Mouse (Mus musculus): ENCODE measurements around the gene Rdm1. TPM values are rescaled to one million over a fixed set of nuclear protein-coding genes. Genes with fewer than 3 reads are reported as not detected.

The Rdm1 gene
- polyA plus RNA-seq, 1 experiment from 2014 or later: 47.5 TPM

- 67% methylated on average over 12 of the region's 12 CpGs for WGBS
- ATAC-seq (ENCODE audit: insufficient number of reproducible peaks, insufficient read depth, low FRiP score, low read depth): no peak
Observed at GRCm38 (mm10) chr11:101677655-101678054, 50.7 kb downstream of the Rdm1 start.

DNA sequence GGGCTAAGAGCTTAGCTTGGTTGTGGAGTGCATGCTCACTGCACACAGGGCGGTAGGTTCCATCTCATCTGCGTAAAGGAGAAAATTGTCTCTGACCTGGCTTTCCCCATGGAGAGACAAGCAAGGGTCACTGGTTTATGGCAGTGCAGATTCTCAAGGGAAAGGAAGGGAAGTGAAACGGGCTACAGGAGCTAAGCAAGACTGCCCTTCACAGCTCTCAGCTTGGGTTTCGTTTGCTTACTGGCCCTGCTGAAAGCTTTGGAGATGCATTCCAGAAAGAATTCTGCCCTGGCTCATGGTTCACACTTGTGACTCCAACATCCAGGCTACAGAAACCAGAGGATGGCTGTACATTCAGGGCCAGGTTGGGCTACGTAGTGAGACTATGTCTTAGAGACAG is 51.8 kb downstream of the Rdm1 start:
- Histone ChIP-seq H3K4me3 (ENCODE audit: low read depth, low read length) (no peak overlapping the region), H3K27me3 (ENCODE audit: control insufficient read depth, insufficient read depth, low read length) (no peaks in the 10 kb centered on the region), H3K36me3 (ENCODE audit: control insufficient read depth, insufficient read depth, low read length) (no peaks in the 10 kb centered on the region), H3K9me3 (ENCODE audit: control insufficient read depth, low read depth, low read length) (no peaks in the 10 kb centered on the region), H3K9ac (replicated peaks; ENCODE audit: low read depth, low read length) (no peak overlapping the region), H3K4me2 (replicated peaks; ENCODE audit: low read depth, low read length) (no peak overlapping the region), H3K4me1 (ENCODE audit: control insufficient read depth, insufficient read depth, low read length) (0 out of 2 replicates have a peak, but pooled peaks cover 5% of the 10 kb centered on the region), H3K27ac (ENCODE audit: low read length) (no peak overlapping the region)
- ATAC-seq (ENCODE audit: insufficient number of reproducible peaks, insufficient read depth, low FRiP score, low read depth): no peak
- 69% methylated on average over 5 of the region's 5 CpGs for WGBS

More at GRCm38 (mm10) chr11:101677655-101678054, 50.7 kb downstream of the Rdm1 start:
- H3K9me3 ChIP-seq (ENCODE audit: control insufficient read depth, low read depth, low read length): no peaks in the 10 kb centered on the region
- no peak overlapping the region for H3K9ac ChIP-seq (replicated peaks; ENCODE audit: low read depth, low read length)
- no peaks in the 10 kb centered on the region for H3K36me3 ChIP-seq (ENCODE audit: control insufficient read depth, insufficient read depth, low read length)
- H3K4me1 ChIP-seq (ENCODE audit: control insufficient read depth, insufficient read depth, low read length): 0 out of 2 replicates have a peak, but pooled peaks cover 5% of the 10 kb centered on the region
- no peak overlapping the region for H3K27ac ChIP-seq (ENCODE audit: low read length)
- H3K27me3 ChIP-seq (ENCODE audit: control insufficient read depth, insufficient read depth, low read length): no peaks in the 10 kb centered on the region
- no peak overlapping the region for H3K4me2 ChIP-seq (replicated peaks; ENCODE audit: low read depth, low read length)
- H3K4me3 ChIP-seq (ENCODE audit: low read depth, low read length): no peak overlapping the region

- 50% methylated on average over 7 of the region's 7 CpGs for WGBS
- Histone ChIP-seq H3K36me3 (ENCODE audit: control insufficient read depth, insufficient read depth, low read length) (no peaks in the 10 kb centered on the region), H3K9ac (replicated peaks; ENCODE audit: low read depth, low read length) (no peak overlapping the region), H3K4me3 (ENCODE audit: low read depth, low read length) (no peak overlapping the region), H3K27ac (ENCODE audit: low read length) (no peak overlapping the region), H3K4me1 (ENCODE audit: control insufficient read depth, insufficient read depth, low read length) (0 out of 2 replicates have a peak, but pooled peaks cover 5% of the 10 kb centered on the region), H3K4me2 (replicated peaks; ENCODE audit: low read depth, low read length) (no peak overlapping the region), H3K27me3 (ENCODE audit: control insufficient read depth, insufficient read depth, low read length) (no peaks in the 10 kb centered on the region), H3K9me3 (ENCODE audit: control insufficient read depth, low read depth, low read length) (no peaks in the 10 kb centered on the region)
- no peak for ATAC-seq (ENCODE audit: insufficient number of reproducible peaks, insufficient read depth, low FRiP score, low read depth)
Observed at GRCm38 (mm10) chr11:101679907-101680306, 52.9 kb downstream of the Rdm1 start.

DNA sequence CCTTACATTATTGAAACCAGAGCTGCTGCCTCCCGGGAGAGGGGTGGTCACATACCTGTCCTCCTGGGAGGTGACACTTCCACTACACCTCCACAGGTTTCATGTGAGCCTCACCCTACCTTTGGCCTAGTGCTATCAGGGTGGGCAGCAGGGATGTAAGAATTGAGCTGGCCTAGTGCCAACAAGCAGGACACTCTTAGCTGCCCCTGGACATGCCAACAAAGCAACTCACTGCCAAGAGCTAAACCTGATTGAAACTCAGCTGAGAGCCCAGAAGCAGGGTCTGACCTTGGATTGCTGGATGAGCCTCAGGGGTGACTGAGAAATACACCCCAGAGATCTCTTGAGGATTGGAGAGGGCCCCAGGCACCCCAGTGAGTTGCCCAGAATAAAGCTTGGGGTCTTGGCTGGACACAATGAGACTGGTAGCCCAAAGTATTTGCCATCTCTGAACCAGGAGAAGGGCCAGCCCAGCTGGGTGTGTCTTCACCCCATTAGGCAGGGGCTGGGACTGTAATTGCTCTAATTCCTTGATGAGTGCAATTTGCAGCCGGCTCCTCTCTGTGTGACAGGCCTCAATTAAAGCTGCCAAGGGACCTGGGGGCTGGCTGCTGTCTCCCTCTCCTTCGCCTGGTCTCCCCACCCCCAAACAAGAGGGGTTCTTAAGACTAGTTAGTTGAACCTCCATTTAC is 53.8 kb downstream of the Rdm1 start:
- ATAC-seq (ENCODE audit: insufficient number of reproducible peaks, insufficient read depth, low FRiP score, low read depth): no peak
- WGBS: 51% methylated on average over 3 of the region's 3 CpGs
- Histone ChIP-seq H3K9ac (replicated peaks; ENCODE audit: low read depth, low read length) (no peak overlapping the region), H3K4me2 (replicated peaks; ENCODE audit: low read depth, low read length) (no peak overlapping the region), H3K27ac (ENCODE audit: low read length) (no peak overlapping the region), H3K9me3 (ENCODE audit: control insufficient read depth, low read depth, low read length) (no peaks in the 10 kb centered on the region), H3K4me3 (ENCODE audit: low read depth, low read length) (no peak overlapping the region), H3K4me1 (ENCODE audit: control insufficient read depth, insufficient read depth, low read length) (0 out of 2 replicates have a peak, but pooled peaks cover 5% of the 10 kb centered on the region), H3K27me3 (ENCODE audit: control insufficient read depth, insufficient read depth, low read length) (no peaks in the 10 kb centered on the region), H3K36me3 (ENCODE audit: control insufficient read depth, insufficient read depth, low read length) (no peaks in the 10 kb centered on the region)

GRCm38 (mm10) chr11:101681968-101682367 is 55.0 kb downstream of the Rdm1 start:
- H3K9ac ChIP-seq (replicated peaks; ENCODE audit: low read depth, low read length): no peak overlapping the region
- no peak overlapping the region for H3K4me2 ChIP-seq (replicated peaks; ENCODE audit: low read depth, low read length)
- no peak for ATAC-seq (ENCODE audit: insufficient number of reproducible peaks, insufficient read depth, low FRiP score, low read depth)
- H3K4me1 ChIP-seq (ENCODE audit: control insufficient read depth, insufficient read depth, low read length): 0 out of 2 replicates have a peak, but pooled peaks cover 5% of the 10 kb centered on the region
- no peak overlapping the region for H3K4me3 ChIP-seq (ENCODE audit: low read depth, low read length)
- no peaks in the 10 kb centered on the region for H3K36me3 ChIP-seq (ENCODE audit: control insufficient read depth, insufficient read depth, low read length)
- WGBS: 88% methylated on average over 1 of the region's 1 CpGs
- H3K27ac ChIP-seq (ENCODE audit: low read length): no peak overlapping the region
- H3K27me3 ChIP-seq (ENCODE audit: control insufficient read depth, insufficient read depth, low read length): no peaks in the 10 kb centered on the region
- no peaks in the 10 kb centered on the region for H3K9me3 ChIP-seq (ENCODE audit: control insufficient read depth, low read depth, low read length)

DNA sequence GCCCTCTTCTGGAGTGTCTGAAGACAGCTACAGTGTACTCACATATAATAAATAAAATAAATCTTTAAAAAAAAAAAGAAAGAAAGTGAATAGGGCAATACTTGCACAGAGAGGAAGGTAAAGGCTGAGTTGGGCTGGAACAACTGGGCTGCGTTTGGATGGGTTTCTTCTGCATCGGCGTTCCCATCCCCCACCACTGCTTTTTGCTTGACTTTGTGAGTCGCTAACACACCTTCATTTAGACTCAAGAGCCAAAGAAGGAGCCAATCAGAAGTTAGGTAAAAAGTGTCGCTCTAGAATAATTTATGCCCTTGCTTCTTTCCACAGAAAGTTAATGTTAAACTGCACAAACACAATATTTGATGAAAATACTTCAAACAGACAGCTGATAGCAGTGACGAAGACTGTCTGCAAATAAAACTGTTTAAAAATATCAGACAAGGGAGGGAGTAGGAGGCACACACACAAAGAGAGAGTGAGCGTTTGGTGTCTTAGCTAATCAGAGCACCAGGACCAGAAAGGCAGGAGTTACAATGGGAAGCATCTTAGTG is 55.5 kb downstream of the Rdm1 start:
- Histone ChIP-seq H3K9ac (replicated peaks; ENCODE audit: low read depth, low read length) (no peak overlapping the region), H3K27ac (ENCODE audit: low read length) (no peak overlapping the region), H3K4me3 (ENCODE audit: low read depth, low read length) (no peak overlapping the region), H3K36me3 (ENCODE audit: control insufficient read depth, insufficient read depth, low read length) (no peaks in the 10 kb centered on the region), H3K4me2 (replicated peaks; ENCODE audit: low read depth, low read length) (no peak overlapping the region), H3K9me3 (ENCODE audit: control insufficient read depth, low read depth, low read length) (no peaks in the 10 kb centered on the region), H3K4me1 (ENCODE audit: control insufficient read depth, insufficient read depth, low read length) (peaks cover 7% of the 10 kb centered on the region; the same call in 1 of the 2 replicates), H3K27me3 (ENCODE audit: control insufficient read depth, insufficient read depth, low read length) (no peaks in the 10 kb centered on the region)
- WGBS: 56% methylated on average over 7 of the region's 7 CpGs
- ATAC-seq (ENCODE audit: insufficient number of reproducible peaks, insufficient read depth, low FRiP score, low read depth): no peak

Other genes with a start within 250 kb of the Rdm1 start
- gene Aarsd1, start 209.6 kb upstream of the Rdm1 start, polyA plus RNA-seq (2014; fragmentation: Nextera tagmentation; extraction: Ambion mirVana): 69.6 and 74.0 TPM in 2 replicates
- gene Gm27029, start 202.4 kb upstream of the Rdm1 start, polyA plus RNA-seq (2014; fragmentation: Nextera tagmentation; extraction: Ambion mirVana): 8.5 and 9.8 TPM in 2 replicates
- 12.0 and 13.5 TPM in 2 replicates for gene Rundc1, start 202.1 kb upstream of the Rdm1 start, polyA plus RNA-seq (2014; fragmentation: Nextera tagmentation; extraction: Ambion mirVana)
- gene Ptges3l, start 201.9 kb upstream of the Rdm1 start, polyA plus RNA-seq (2014; fragmentation: Nextera tagmentation; extraction: Ambion mirVana): 18.0 and 24.1 TPM in 2 replicates
- gene Rpl27, start 184.9 kb upstream of the Rdm1 start, polyA plus RNA-seq (2014; fragmentation: Nextera tagmentation; extraction: Ambion mirVana): 373 and 398 TPM in 2 replicates
- 22.4 and 23.0 TPM in 2 replicates for gene Ifi35, start 178.8 kb upstream of the Rdm1 start, polyA plus RNA-seq (2014; fragmentation: Nextera tagmentation; extraction: Ambion mirVana)
- gene Rnd2, start 162.2 kb upstream of the Rdm1 start, polyA plus RNA-seq (2014; fragmentation: Nextera tagmentation; extraction: Ambion mirVana): 11.6 and 14.2 TPM in 2 replicates
- gene Vat1, start 161.0 kb upstream of the Rdm1 start, polyA plus RNA-seq (2014; fragmentation: Nextera tagmentation; extraction: Ambion mirVana): 47.6 and 52.7 TPM in 2 replicates
- gene Brca1, start 75.2 kb upstream of the Rdm1 start, polyA plus RNA-seq (2014; fragmentation: Nextera tagmentation; extraction: Ambion mirVana): 14.7 and 18.2 TPM in 2 replicates
- 59.8 and 62.0 TPM in 2 replicates for gene Nbr1, start 75.0 kb upstream of the Rdm1 start, polyA plus RNA-seq (2014; fragmentation: Nextera tagmentation; extraction: Ambion mirVana)
- 5.9 and 6.7 TPM in 2 replicates for gene Tmem106a, start 45.0 kb upstream of the Rdm1 start, polyA plus RNA-seq (2014; fragmentation: Nextera tagmentation; extraction: Ambion mirVana)
- gene Gm11634, start 27.9 kb upstream of the Rdm1 start, polyA plus RNA-seq (2014; fragmentation: Nextera tagmentation; extraction: Ambion mirVana): not detected in 2 replicates
- 6.4 and 8.1 TPM in 2 replicates for gene Arl4d, start 38.3 kb downstream of the Rdm1 start, polyA plus RNA-seq (2014; fragmentation: Nextera tagmentation; extraction: Ambion mirVana)
- 32.5 and 35.3 TPM in 2 replicates for gene Dhx8, start 105.7 kb downstream of the Rdm1 start, polyA plus RNA-seq (2014; fragmentation: Nextera tagmentation; extraction: Ambion mirVana)
- 8.7 and 9.1 TPM in 2 replicates for gene Etv4, start 158.2 kb downstream of the Rdm1 start, polyA plus RNA-seq (2014; fragmentation: Nextera tagmentation; extraction: Ambion mirVana)

Measured in stomach, embryonic 14.5 days (tissue).